Mouse (Mus musculus) MEL (cell line): ENCODE measurements at regions not wholly inside any gene's neighbourhood (a gene's known extent, or its start where the extent isn't known, plus 50 kb on each side); places are given as distances from the start of the nearest gene placed in this dataset.

Experiments used
- BHLHE40 ChIP-seq: IDR thresholded peaks from 2 replicates; pipeline ENCODE4 v1.6.1; 2012; ENCODE audit warnings: low read depth, mild to moderate bottlenecking, inconsistent platforms, low read length, improper control_type of control experiment, borderline replicate concordance
- CTCF ChIP-seq, 3 experiments: IDR thresholded peaks in 2 of 3; conservative IDR thresholded peaks in 1 of 3; 2 replicates each; pipeline ENCODE4 v1.5.1; 2011 to 2012; ENCODE audit warnings: low read length in 3 of 3, low read depth in 2 of 3, mild to moderate bottlenecking in 2 of 3, improper control_type of control experiment in 1 of 3, inconsistent platforms in 1 of 3, mixed read lengths in 1 of 3, moderate library complexity in 1 of 3; ENCODE audit not compliant: control insufficient read depth in 1 of 3, insufficient read depth in 1 of 3, poor library complexity in 1 of 3, severe bottlenecking in 1 of 3
- EP300 ChIP-seq, 2 experiments: IDR thresholded peaks; 2 replicates each; pipeline ENCODE4 v1.6.1; 2011; ENCODE audit warnings: improper control_type of control experiment in 2 of 2, low read length in 2 of 2, low read depth in 1 of 2, mild to moderate bottlenecking in 1 of 2
- MAFK ChIP-seq: IDR thresholded peaks from 2 replicates; pipeline ENCODE4 v1.6.1; 2011; ENCODE audit warnings: low read depth, mild to moderate bottlenecking, low read length, improper control_type of control experiment, borderline replicate concordance
- NRF1 ChIP-seq: IDR thresholded peaks from 2 replicates; pipeline ENCODE4 v1.6.1; 2014; ENCODE audit warnings: low read depth, mild to moderate bottlenecking, inconsistent platforms, low read length, improper control_type of control experiment, moderate library complexity; ENCODE audit not compliant: poor library complexity, insufficient read depth, severe bottlenecking
- POLR2A ChIP-seq, 2 experiments: IDR thresholded peaks; 2 replicates each; pipeline ENCODE4 v1.6.1; 2011 to 2012; ENCODE audit warnings: low read length in 2 of 2, mild to moderate bottlenecking in 2 of 2, control low read depth in 1 of 2, improper control_type of control experiment in 1 of 2, low read depth in 1 of 2, moderate library complexity in 1 of 2; ENCODE audit not compliant: control insufficient read depth in 1 of 2, insufficient read depth in 1 of 2, poor library complexity in 1 of 2
- POLR2AphosphoS5 ChIP-seq: IDR thresholded peaks from 2 replicates; pipeline ENCODE4 v1.6.1; 2012; ENCODE audit warnings: low read depth, borderline replicate concordance, mild to moderate bottlenecking, inconsistent platforms, low read length, moderate library complexity, mixed read lengths
- SIN3A ChIP-seq: IDR thresholded peaks from 2 replicates; pipeline ENCODE4 v1.6.1; 2012; ENCODE audit warnings: low read length, improper control_type of control experiment, inconsistent platforms
- TAL1 ChIP-seq: IDR thresholded peaks from 2 replicates; pipeline ENCODE4 v1.6.1; 2012; ENCODE audit warnings: mild to moderate bottlenecking, inconsistent platforms, low read length, moderate library complexity, mixed read lengths
- TBP ChIP-seq: IDR thresholded peaks from 2 replicates; pipeline ENCODE4 v1.8.0; 2011; ENCODE audit warnings: low read depth, low read length, improper control_type of control experiment
- TCF12 ChIP-seq: IDR thresholded peaks from 2 replicates; pipeline ENCODE4 v1.6.1; 2014; ENCODE audit warnings: low read depth, mild to moderate bottlenecking, inconsistent platforms, low read length, improper control_type of control experiment, moderate library complexity
- ZNF384 ChIP-seq: IDR thresholded peaks from 2 replicates; pipeline ENCODE4 v1.6.1; 2012; ENCODE audit warnings: low read depth, mild to moderate bottlenecking, inconsistent platforms, low read length, improper control_type of control experiment

GRCm38 (mm10) chr12:70731498-70731897, 93.8 kb upstream of the Frmd6 start:
- TF ChIP-seq CTCF (IDR thresholded peaks at IDR 0.05 in 2 of 3, conservative IDR thresholded peaks at IDR 0.05 in 1 of 3; ENCODE audit: control insufficient read depth in 1 of 3, insufficient read depth in 1 of 3, low read depth in 2 of 3, low read length in 3 of 3, poor library complexity in 1 of 3, severe bottlenecking in 1 of 3) (no peak), ZNF384 (no peak), MAFK (no peak), TAL1 (no peak), POLR2A (IDR thresholded peaks at IDR 0.05; ENCODE audit: control insufficient read depth in 1 of 2, insufficient read depth in 1 of 2, low read depth in 1 of 2, low read length in 2 of 2, poor library complexity in 1 of 2) (no peak), TCF12 (no peak), BHLHE40 (no peak), SIN3A (no peak), POLR2AphosphoS5 (no peak), NRF1 (no peak), TBP (no peak), EP300 (IDR thresholded peaks at IDR 0.05; ENCODE audit: low read depth in 1 of 2, low read length in 2 of 2) (no peak)
